Mouse (Mus musculus) heart, adult 11 months (tissue): Measurements from ENCODE around the gene Muc20.

Source experiments
- DNase-seq: peaks from one replicate; pipeline ENCODE4 v3.0.0; 2022

Muc20 gene

DNA sequence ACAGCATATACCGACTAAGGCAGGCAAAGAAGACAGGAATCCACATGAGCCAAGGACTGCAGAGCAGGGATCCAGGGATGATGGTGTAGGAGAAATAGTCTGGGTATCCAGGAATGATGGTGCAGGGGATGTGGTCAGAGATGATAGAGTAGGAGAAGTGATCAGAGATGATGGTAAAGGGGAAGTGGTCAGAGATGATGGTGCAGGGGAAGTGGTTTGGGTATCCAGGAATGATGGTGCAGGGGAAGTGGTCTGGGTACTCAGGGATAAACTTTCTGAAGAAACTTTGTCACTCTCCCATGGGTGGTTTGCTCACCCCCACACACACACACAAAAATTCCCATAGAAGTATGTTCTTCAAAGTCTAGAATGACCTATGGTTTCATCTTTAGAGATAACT is 2.1 kb downstream of the Muc20 start:
- no peak for DNase-seq

GRCm38 (mm10) chr16:32790056-32790455 is 7.2 kb downstream of the Muc20 start:
- no peak for DNase-seq

DNA sequence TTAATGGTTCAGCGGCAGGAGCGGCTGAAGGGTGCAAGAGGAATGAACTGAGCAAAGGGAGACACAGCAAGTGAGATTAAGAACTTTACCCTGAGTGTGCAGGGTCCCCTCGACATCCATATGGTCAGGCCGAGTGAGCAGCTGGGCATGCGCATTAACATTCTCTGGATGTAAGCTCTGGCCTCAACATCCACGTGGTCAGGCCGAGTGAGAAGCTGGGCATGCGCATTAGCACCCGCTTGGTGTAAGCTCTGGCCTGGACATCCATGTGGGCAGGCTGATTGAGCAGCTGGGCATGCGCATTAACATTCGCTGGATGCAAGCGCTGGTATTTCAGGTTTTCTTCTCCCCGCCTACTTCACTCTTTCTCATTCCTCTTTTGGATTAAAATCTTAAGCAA is 12.4 kb downstream of the Muc20 start:
- DNase-seq, result no peak

- no peak for DNase-seq
These were observed 13.7 kb downstream of the Muc20 start for GRCm38 (mm10) chr16:32783324-32784062.

- no peak for DNase-seq
These were observed 18.3 kb downstream of the Muc20 start for GRCm38 (mm10) chr16:32778956-32779355.

- no peak for DNase-seq
These were observed 20.6 kb downstream of the Muc20 start for GRCm38 (mm10) chr16:32776676-32777075.

DNA sequence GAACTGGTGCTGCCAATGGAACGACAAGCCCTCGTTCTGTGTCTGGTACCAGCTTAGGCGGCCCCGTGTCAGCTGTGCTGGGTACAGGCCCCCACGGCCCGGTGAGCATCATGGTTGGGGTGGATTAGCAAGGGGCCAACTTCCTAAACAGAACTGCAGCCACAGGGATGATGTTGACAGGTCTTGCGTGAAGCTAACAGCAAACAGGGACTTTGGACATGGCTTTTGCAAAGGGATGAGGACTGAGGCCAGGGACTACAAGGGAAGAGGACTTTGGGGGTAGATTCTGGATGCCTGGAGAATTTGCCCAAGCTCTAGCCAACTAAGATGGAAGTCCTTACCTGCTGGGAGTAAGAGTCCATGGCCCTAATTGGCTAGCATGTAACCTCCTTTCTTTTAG is 30.3 kb downstream of the Muc20 start:
- DNase-seq, result no peak

- no peak for DNase-seq
These were observed 32.3 kb downstream of the Muc20 start for GRCm38 (mm10) chr16:32764961-32765360.

GRCm38 (mm10) chr16:32764550-32764949 is 32.7 kb downstream of the Muc20 start:
- no peak for DNase-seq

DNA sequence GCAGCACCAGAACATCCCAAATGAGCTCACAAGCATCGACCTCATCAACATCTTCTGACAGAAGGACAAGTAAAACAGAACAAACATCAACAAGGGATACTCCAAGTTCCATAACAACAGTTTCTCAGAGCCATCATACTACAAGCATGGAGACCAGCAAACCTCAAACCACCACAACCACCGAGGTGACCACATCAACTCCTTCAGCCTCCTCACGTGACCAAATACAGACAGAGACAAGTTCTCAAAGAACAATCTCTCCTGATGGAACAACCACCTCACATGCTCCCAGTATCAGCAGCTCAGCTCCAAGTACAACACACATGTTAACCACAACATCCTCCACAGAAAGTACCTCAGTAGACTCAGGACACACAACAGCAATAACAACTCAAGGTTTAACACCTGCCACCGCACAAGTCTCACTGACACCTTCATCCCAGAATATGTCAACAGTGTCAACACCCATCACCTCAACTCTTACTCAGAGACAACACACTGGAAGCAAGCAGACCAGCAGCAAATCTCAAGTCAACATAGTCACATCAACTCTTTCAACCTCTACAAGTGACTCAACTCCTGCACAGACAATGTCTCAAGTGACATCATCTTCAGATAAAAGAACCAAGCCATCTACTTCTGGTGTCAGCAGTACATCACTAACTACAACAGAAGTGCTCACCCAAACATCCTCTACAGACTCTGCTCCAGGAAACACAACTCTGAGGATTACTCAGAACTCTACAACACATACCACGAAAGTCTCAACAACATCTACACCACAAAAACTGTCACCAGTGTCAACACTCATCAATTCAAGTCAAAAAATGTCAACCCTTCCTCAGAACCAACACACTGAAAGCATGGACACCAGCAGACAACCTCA is 46.8 kb downstream of the Muc20 start:
- DNase-seq, result no peak

- DNase-seq, result no peak
These were observed 51.4 kb downstream of the Muc20 start for GRCm38 (mm10) chr16:32745852-32746251.

GRCm38 (mm10) chr16:32742712-32743111 is 54.5 kb downstream of the Muc20 start:
- no peak for DNase-seq

DNA sequence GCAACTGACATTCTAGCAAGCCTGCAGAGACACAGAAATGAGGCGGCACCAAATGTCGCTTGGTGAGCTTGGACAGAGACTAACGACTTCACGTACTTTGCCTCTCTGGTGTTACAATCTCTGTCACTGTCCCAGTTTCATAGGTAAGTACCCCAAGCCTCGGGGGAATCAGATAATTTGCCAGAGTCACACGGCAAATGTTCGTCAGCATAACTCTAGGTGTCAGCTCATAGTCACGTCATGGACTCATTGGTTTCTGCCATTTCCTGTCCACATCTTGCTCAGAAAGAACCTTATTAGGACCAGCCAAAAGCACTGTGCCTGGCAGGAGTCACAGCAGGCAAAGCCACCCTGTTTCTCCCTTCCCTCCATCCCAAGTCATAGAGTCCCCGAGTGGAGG is 55.9 kb downstream of the Muc20 start:
- no peak for DNase-seq

DNA sequence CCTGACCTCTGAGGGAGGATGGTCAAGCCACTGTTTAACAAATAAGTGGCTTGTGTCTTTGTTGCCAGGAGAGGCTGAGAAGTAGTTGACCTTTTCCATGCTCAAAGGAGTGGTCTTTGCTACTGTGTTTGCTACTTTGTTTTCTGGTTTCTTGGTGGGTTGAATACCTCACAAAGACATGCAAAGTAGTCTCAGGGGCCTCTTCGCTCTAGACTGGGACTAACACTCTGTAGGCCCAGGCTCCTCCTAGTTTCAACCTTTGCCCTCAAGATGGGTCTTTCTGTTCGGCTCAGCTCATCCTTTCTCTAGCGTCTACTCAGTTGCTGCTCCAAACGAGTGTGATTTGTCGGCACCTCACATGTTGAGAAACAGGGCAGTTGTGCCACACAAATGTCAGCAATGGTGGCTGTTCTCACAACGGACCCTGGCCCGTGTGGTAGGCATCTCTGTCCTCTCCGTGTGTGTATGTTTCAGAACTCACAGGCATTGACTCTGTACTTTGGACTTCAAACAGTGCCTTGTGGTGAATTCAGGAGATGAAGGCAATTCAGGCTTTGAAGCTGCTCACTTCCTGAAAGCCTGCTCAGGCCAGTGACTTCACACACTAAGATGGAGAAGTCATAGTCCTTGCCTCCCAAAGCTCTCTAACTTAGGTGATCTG is 57.1 kb downstream of the Muc20 start:
- DNase-seq, result no peak

- no peak for DNase-seq
These were observed 61.2 kb downstream of the Muc20 start for GRCm38 (mm10) chr16:32736022-32736421.

DNA sequence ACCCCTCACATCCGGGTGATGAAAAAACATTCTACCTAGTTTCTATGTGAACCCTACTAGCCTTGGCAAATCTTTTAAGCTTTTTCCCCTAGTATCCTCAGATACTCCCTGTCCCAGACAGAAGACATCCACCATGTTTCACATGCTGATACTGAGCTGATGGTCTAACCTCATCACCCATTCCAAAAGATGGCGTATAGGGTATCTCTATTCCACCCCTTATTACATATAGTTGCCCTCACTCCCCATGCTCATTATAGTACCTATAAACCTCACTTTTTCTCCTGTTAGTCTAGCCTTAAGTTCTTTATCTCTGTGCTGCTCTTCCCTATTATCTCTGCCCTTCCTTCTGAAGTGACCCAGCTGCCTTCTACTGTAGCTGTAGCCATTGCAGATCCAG is 61.6 kb downstream of the Muc20 start, which contains the start of gene Muc4:
Muc4 (plus strand) TSS at position 301 of the 400 bp plus-strand sequence.
- DNase-seq, result no peak

DNA sequence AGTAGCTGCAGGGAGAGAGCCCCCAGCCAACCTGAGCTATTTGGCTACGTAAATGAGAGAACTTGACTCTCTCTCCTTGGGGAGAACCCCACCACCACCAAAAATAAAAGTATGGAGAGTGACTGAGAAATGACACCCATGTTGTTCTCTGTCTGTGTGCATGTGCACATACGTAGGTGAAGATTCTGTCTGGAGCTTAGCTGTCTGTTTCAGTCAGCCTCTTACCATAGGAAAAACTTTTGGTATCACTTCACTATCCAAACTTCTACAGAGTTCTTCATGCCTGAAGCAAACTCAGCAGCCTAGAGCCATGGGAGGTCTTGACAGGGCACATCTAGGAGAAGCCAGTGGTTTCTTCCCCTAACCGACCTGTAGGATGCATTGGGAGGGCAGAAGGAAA is 64.0 kb downstream of the Muc20 start:
- no peak for DNase-seq

DNA sequence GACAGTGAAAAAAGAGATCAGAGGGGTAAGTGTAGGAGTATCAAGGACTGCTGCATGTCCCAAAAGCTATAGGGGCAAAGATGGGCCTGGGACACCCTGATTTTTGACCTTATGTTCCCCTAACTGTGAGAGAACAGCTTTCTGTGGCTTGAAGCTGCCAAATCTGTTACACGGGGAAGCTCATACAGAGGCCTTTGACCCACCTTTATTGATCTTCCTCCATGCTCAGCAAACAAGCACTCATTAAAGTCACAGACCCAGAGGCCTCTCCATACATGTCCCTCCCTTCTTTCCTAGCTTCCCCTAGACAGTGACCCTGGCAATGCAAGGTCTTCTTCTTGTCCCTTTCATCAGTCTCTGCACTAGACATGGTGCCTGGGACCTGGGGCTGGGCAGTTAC is 68.5 kb downstream of the Muc20 start:
- DNase-seq, result no peak

DNA sequence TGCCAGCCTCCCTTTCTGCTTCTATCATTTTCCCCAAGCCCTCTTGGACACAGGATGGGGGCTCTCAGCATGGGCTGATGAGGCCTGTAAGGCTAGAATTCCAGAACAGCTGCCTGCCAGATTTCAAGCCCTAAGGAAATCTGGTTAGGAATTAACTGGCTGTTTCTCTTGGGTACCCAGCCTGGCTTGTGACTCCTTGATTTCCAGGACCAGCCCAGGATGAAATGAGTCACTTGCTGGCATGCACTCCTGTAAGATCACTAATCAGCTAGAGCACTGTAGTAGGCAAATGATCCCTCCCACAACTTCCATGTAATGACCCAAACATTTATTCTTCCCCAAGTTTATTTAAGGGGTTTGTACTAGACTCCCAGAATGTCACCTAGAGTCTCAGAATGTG is 69.0 kb downstream of the Muc20 start:
- no peak for DNase-seq
